Mouse (Mus musculus) left cerebral cortex, adult 2 months (tissue): ENCODE results near the gene Mast1. TPM values are rescaled to one million over a fixed set of nuclear protein-coding genes. Genes with fewer than 3 reads are reported as not detected.
A peak's percentile ranks its signal among the peaks of the same experiment; 100 is the strongest.

ENCODE experiments used
- DNase-seq, 2 experiments: peaks; one replicate each; pipeline ENCODE4 v3.0.0; 2021 to 2022; ENCODE audit warnings: low spot score in 2 of 2, mixed read lengths in 1 of 2; ENCODE audit errors: extremely low spot score in 1 of 2
- H3K27ac ChIP-seq: fragments of 200-600 bp; 2 replicates; pipeline ENCODE4 v1.8.1; 2022
- H3K4me3 ChIP-seq: fragments of 200-600 bp; 2 replicates; pipeline ENCODE4 v1.8.1; 2022
- CTCF ChIP-seq: fragments of 200-600 bp; IDR thresholded peaks from 2 replicates; pipeline ENCODE4 v1.8.1; 2022; ENCODE audit warnings: antibody characterized with exemption, mild to moderate bottlenecking, moderate library complexity
- intact Hi-C: fragments of 180-260 bp; cut with DNase I; formaldehyde crosslinking; loops from one replicate; pipeline ENCODE4 v1.15.1; 2025
- total RNA-seq, 2 experiments: library from RNA; stranded (reverse); gene quantifications; 2 replicates each; pipeline ENCODE4 v1.2.3; 2021

The Mast1 gene
- total RNA-seq, 2 experiments from 2014 or later, result 89.4 to 95.7 TPM

GRCm38 (mm10) chr8:84970135-84970790 lies 33.1 kb upstream of the Mast1 start:
- no peak for DNase-seq
- intact Hi-C loops, result no loop called here
- Histone ChIP-seq H3K4me3 (peak overlapping the region; percentile 56), H3K27ac (peak overlapping the region; percentile 90)
- TF ChIP-seq CTCF, result no peak

- intact Hi-C loops, result no loop called here
- H3K4me3 ChIP-seq, result peak within 1 kb of the TSS; percentile 56
- DNase-seq, result peak; percentile 74 to 76
- no peak for TF ChIP-seq CTCF
- peak within 1 kb of the TSS; percentile 90 for H3K27ac ChIP-seq
These were observed 32.3 kb upstream of the Mast1 start, which contains the start of the genes Gm49661, Prdx2 and Rnaseh2a for GRCm38 (mm10) chr8:84969241-84970134. Gm49661 (minus strand) TSS chr8:84969433. Prdx2 (plus strand) TSS chr8:84969587. Rnaseh2a (minus strand) TSS chr8:84969767.

GRCm38 (mm10) chr8:84968650-84969049 lies 31.5 kb upstream of the Mast1 start:
- no peak for TF ChIP-seq CTCF
- Histone ChIP-seq H3K27ac (peak overlapping the region; percentile 90), H3K4me3 (peak overlapping the region; percentile 56)
- no peak for DNase-seq
- intact Hi-C loops, result no loop called here

GRCm38 (mm10) chr8:84967532-84968304 lies 30.6 kb upstream of the Mast1 start:
- intact Hi-C loops, result no loop called here
- no peak for DNase-seq
- H3K27ac ChIP-seq, result no peak overlapping the region
- TF ChIP-seq CTCF, result no peak
- H3K4me3 ChIP-seq, result no peak overlapping the region

- no peak overlapping the region for H3K4me3 ChIP-seq
- TF ChIP-seq CTCF, result no peak
- H3K27ac ChIP-seq, result no peak overlapping the region
These were observed 29.4 kb upstream of the Mast1 start for GRCm38 (mm10) chr8:84966603-84967002.

GRCm38 (mm10) chr8:84965731-84966291 lies 28.7 kb upstream of the Mast1 start:
- Histone ChIP-seq H3K4me3 (peak overlapping the region; percentile 73), H3K27ac (peak overlapping the region; percentile 58; the same call in 1 of the 2 replicates)
- intact Hi-C loops, result no loop called here
- peak; percentile 87 to 93 for DNase-seq
- no peak for TF ChIP-seq CTCF

More at GRCm38 (mm10) chr8:84966603-84967002, 29.4 kb upstream of the Mast1 start:
- DNase-seq, result no peak
- intact Hi-C loops, result no loop called here

GRCm38 (mm10) chr8:84963952-84964351 lies 26.8 kb upstream of the Mast1 start:
- Histone ChIP-seq H3K27ac (no peak overlapping the region), H3K4me3 (no peak overlapping the region)
- DNase-seq, result no peak
- intact Hi-C loops, result no loop called here
- peak; percentile 5 for TF ChIP-seq CTCF

GRCm38 (mm10) chr8:84959811-84960210 lies 22.7 kb upstream of the Mast1 start:
- H3K27ac ChIP-seq, result no peak overlapping the region
- intact Hi-C loops, result no loop called here
- TF ChIP-seq CTCF, result no peak
- no peak for DNase-seq
- no peak overlapping the region for H3K4me3 ChIP-seq

- intact Hi-C loops, result loop anchor here (2.0 kb wide), 1 partner anchor 28 kb away; no protein-coding TSS in a partner anchor
- Histone ChIP-seq H3K27ac (no peak overlapping the region), H3K4me3 (no peak overlapping the region)
- peak; percentile 83 for TF ChIP-seq CTCF
- DNase-seq, result peak; percentile 62 to 81
These were observed 19.6 kb upstream of the Mast1 start for GRCm38 (mm10) chr8:84956768-84957167.

GRCm38 (mm10) chr8:84952612-84953255 lies 15.6 kb upstream of the Mast1 start:
- intact Hi-C loops, result no loop called here
- Histone ChIP-seq H3K27ac (no peak overlapping the region), H3K4me3 (no peak overlapping the region)
- DNase-seq, result no peak
- TF ChIP-seq CTCF, result no peak

- no peak for DNase-seq
- Histone ChIP-seq H3K27ac (no peak overlapping the region), H3K4me3 (no peak overlapping the region)
- no peak; the same call in 1 of the 2 replicates for TF ChIP-seq CTCF
- intact Hi-C loops, result no loop called here
These were observed 12.6 kb upstream of the Mast1 start for GRCm38 (mm10) chr8:84949753-84950152.
